Mouse (Mus musculus) layer of hippocampus, adult 18-20 months (tissue): ENCODE data around the gene Nanos2. TPM values are rescaled to one million over a fixed set of nuclear protein-coding genes. Genes with fewer than 3 reads are reported as not detected.
A peak's percentile ranks its signal among the peaks of the same experiment; 100 is the strongest.

ENCODE experiments used
- DNase-seq, 2 experiments: peaks; one replicate each; pipeline ENCODE4 v3.0.0; 2022; ENCODE audit warnings: low spot score in 2 of 2
- long read RNA-seq: library from polyadenylated mRNA; stranded (forward); transcript quantifications from one replicate; pipeline ENCODE4 v2.0.0, GENCODE M21; 2021
- total RNA-seq, 2 experiments: library from RNA; stranded (reverse); gene quantifications; 2 replicates each; pipeline ENCODE4 v1.2.3; 2021

Gene Nanos2
- total RNA-seq, result under 1 TPM; 0.20 to 0.40 TPM
- long read RNA-seq, result 0 reads

DNA sequence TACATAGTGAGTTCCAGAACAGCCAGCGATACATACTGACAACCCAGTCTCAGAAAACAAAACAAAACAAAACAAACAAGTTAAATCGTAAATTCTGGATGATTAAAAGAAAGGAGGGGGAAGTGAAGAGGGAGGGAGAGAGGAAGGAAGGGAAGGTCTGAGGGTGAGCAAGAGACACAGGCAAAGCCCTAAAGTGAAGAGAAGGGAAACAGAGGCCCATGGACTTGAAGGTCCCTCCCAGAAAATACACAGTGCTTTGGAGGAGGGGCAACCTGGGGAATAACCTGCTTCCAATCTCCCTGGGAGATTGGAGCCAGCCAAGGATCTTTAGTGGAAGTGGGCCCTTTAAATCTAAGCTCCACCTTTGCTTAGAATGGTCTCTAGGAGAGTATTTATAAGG lies at the start of gene Nanos2:
TSS of gene Nanos2 (plus strand) at position 301 of the 400 bp plus-strand sequence.
- DNase-seq, result no peak

DNA sequence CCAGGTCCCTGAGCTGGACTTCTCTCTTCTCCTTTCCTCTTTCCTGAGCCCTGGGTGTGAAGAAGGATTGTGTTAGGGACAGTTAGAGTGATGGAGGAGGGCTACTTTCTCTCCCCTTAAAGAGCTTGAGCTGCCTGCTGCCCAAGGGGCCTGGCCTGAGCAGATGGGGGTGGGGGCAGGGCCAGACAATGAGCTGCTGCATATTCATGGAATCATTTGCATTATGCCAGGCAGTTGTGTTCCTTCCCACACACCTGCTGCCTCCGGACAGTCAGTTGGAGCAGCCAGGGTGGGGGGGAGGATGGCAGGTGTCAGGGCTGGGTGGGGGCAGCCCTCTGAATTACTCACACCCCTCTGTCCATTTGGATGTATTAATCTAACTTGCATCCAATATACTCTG lies 44.8 kb upstream of the Nanos2 start:
- DNase-seq, result no peak

- DNase-seq, result no peak
Observed at GRCm38 (mm10) chr7:18942815-18943214, 44.4 kb upstream of the Nanos2 start.

DNA sequence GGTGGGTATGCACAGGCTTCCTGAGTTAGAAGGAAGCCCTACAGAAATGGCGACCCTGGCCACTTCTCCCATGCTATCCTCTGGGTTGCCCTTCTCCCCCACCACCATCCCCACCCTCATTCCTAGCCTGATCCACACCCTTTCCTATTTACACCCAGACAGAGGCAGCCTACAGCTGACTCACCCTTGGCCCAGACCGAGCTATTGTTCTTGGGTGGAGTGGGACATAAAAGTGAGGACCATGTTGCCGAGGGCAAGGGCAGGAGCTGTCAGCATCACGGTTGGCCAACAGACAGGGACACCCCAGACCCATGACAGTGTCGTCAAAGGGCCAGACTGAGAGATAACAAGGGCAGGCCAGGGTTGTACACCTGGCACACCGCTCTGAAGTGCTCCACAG lies 39.0 kb upstream of the Nanos2 start:
- no peak for DNase-seq

DNA sequence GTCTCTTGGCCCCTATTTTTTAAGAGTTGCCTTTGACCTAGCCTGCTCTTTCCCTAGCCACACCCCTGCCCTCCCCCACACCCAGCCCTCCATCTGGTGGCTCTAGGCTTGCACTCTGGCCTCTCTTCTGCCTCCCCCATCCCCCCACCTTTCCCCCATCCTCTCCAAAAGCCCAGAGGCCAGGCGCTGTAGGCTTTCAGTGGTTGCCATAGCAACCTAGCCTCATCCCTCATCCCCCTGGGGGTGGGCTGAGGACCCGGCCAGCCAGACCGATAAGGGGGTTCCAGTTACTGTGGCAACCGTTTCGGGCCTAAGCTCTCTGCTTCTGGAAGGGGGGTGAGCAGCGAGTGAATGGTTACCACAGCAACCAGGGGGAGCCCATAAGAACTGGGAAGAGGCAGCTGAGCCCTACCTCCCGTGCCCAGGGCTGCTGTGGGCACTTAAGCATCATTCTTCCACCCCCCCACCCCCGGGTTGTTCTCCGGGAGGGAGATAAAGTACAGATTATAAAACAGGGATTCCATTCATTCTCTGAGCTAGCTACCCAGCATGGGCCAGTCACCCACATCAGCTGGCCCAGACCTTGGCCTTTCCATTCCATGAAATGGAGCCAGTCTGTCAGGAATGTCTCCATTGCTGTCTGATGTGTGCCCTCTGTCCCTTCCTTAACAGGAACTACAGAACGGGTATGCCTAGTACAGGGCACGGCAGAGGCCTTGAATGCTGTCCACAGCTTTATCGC lies 37.2 kb upstream of the Nanos2 start:
- no peak for DNase-seq

DNA sequence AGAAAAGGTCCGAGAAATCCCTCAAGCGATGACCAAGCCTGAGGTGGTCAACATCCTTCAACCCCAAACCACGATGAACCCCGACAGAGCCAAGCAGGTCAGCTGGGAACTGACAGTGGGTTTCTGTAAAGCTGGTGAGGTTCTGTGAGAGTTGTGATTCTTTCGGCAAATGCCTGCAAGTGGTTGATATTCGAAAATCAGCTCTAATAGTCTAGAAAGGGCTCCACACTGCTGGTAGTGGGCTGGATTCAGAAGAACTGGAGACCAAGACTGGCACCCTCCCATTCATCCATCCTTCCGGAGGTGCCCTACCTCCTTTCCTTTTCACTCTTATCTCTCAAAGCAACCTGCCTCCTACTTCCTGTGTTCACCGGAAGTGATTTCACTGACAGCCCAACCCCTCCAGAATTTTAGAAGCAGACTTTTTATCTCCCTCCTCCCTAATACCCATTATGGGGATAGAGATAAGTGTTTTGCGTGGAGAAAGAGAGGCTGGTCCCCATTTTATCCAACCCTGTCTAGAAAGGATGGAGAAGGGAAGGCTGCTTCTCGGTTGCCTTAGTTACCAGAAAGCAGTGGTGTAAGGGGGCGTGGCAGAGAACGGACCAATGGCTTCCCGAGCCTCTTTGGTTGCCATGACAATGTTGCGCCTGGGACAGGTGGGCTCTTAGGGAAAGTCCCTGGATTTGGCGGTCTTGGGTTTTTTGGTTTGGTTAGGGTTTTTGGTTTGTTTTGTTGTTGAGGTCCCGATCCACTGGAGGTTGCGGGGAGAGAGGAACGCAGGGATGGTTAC lies 36.5 kb upstream of the Nanos2 start:
- no peak for DNase-seq

DNA sequence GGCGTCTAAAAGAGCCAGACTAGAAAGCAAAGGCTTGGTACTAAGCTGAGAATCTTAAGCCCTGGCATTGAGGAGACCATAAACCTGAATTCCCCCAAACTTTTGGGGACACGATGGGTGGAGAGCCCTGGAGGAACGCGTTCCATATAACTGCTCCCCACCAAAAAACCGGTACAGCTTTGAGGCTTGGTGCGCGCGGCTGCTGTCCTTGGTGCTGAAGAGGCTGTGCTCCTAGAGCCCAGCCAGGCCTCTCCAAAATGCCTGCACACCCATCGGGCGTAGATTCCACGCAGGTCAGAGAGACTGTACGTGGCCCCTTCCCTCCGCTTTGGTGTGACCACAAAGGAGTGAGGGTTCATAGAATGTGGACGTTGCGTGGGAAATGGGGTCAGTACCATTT lies 35.8 kb upstream of the Nanos2 start:
- no peak for DNase-seq

GRCm38 (mm10) chr7:18957569-18958383 lies 29.4 kb upstream of the Nanos2 start:
- DNase-seq, result peak in 1 of 2 experiments; percentile 54

DNA sequence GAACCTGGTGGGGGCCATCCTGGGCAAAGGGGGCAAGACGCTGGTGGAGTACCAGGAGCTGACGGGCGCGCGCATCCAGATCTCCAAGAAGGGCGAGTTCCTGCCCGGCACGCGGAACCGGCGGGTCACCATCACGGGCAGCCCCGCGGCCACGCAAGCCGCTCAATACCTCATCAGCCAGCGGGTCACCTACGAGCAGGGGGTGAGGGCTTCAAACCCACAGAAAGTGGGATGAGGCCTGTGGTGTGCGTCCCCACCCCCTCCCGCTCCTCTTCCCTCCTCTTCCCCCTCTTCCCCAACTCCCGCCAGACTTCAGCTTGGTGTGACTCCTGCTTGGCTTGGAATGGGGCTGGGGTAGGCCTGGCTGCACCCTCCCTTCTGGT lies 28.8 kb upstream of the Nanos2 start:
- DNase-seq, result no peak

DNA sequence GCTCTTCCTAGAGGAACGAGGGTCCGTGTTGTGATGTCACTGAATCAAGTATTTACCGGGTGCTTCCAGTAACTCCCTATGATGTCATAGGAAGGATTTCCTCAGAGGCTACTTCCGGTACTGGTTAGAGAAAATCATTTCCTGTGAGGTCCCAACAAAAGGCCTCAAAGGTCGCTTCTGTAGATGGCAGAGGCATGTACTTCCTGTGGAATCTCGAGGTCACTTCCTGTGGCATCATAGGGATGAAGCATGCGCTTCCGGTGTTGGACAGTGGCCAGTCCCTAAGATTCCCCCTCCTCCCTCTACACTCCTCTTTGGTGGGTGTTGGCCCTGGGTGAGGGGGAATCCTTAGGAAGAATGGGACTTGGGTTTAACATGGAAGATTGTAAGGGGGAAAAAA lies 27.8 kb upstream of the Nanos2 start:
- DNase-seq, result no peak

GRCm38 (mm10) chr7:18962171-18962792 lies 24.9 kb upstream of the Nanos2 start:
- DNase-seq, result no peak

DNA sequence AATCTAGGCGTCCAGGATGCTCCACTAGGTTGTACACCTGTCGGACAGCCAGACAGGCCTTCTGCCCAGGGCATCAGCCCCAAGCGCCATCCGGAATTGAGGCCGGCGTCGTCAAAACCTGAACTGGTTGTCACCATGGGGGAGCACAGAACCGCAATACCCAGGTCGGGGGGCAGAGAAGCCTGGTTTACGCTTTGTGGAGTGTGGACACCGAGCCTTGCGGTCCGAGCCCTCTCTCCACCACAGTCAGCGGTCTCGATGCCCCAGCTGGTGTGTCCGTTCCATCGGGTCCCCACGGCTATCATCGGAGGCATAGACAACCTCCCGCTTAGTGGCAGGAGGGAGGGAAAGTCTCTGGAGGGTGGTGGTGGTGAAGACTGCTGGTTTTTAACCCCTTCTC lies 24.4 kb upstream of the Nanos2 start:
- no peak for DNase-seq

- no peak for DNase-seq
Observed at GRCm38 (mm10) chr7:18963294-18963843, 23.8 kb upstream of the Nanos2 start.

DNA sequence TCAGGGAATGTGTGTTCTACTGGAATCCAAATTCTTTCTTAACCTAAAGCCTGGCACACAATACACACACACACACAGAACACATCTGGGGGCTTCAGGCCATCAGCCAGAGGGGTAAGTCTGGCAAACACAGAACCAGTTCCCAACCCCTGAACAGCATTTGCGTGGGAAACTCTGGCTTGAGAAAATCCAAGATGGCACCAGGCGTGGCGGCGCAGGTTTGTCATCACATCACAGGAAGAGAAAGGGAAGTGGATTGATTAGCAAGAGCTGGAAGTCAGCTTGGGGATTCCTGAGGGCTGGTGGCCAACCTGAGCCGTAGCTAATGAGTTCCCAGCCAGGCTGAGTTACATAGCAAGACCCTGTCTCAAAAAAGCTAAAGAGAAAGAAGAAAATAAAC lies 21.9 kb upstream of the Nanos2 start:
- DNase-seq, result no peak

- no peak for DNase-seq
Observed at GRCm38 (mm10) chr7:18967603-18968002, 19.6 kb upstream of the Nanos2 start.

DNA sequence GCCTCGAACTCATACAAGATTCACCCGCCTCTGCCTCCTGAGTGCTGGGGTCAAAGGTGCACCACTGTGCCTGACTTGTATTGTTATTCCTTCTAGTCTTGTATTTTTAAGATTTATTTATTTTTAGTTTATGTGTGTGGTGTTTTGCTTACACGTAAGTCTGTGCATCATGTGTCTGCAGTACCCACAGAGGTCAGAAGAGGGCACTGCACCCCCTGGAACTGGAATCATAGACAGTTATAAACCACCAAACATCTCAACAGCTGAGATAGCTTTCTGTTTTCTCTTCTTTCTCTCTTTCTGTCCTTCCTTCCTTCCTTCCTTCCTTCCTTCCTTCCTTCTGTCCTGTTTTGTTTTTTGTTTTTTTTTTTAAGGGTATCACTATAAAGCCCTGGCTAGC lies 16.2 kb upstream of the Nanos2 start:
- DNase-seq, result no peak

GRCm38 (mm10) chr7:18978381-18978780 lies 8.8 kb upstream of the Nanos2 start:
- peak; percentile 76 to 82 for DNase-seq

DNA sequence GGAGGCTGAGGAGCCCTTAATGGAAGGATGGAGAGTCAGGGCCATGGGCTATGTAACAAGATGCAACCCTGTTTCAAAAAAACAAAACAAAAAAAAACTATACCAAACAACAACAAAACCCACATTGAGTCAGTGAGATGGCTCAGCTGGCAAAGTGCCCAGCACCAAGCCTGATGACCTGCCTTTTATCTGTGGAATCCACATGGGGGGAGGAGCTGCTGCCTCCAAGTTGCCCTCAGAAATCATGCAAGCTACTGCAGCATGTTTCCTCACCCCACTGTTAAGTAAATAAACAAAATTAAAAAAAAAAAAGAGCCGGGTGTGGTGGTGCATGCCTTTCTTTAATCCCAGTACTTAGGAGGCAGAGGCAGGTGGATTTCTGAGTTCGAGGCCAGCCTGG lies 697 bp upstream of the Nanos2 start:
- no peak for DNase-seq

- DNase-seq, result no peak
Observed at GRCm38 (mm10) chr7:18987747-18988146, 547 bp downstream of the Nanos2 start.

DNA sequence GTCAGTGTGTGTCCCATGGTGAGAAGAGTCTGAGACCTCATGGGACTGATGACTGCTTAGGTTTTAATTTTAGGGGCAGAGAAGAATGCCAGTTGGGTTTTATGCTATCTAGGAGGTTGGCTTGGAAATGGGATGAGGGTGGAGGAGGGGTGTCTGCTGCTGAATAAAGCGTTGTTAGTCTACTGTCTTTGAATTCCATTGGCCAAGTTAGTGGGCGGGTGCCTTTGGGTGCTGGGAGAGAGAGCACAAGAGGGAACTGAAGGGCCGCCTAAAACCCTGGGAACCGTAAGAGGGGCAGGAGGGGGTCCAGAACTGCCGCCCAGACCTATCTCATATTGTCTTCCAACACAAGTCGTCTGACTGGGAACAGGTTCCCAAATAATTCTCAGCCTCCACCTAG lies 1.6 kb downstream of the Nanos2 start:
- no peak for DNase-seq

GRCm38 (mm10) chr7:18989995-18990394 lies 2.8 kb downstream of the Nanos2 start:
- no peak for DNase-seq
